Mouse (Mus musculus): Measurements from ENCODE around the gene Micall1. TPM values are rescaled to one million over a fixed set of nuclear protein-coding genes. Genes with fewer than 3 reads are reported as not detected.

The Micall1 gene
- polyA plus RNA-seq (2012; rRNA removed) = 63.5 and 79.4 TPM in 2 replicates

GRCm38 (mm10) chr15:79108421-79109320 is at the start of gene Micall1:
Micall1 (plus strand) TSS chr15:79108898.
- DNase-seq (ENCODE audit: low spot score) = peak; percentile 90

- DNase-seq (ENCODE audit: low spot score) = no peak
Measured at GRCm38 (mm10) chr15:79060887-79061565, 47.7 kb upstream of the Micall1 start.

- peak; percentile 90 for DNase-seq (ENCODE audit: low spot score)
Measured at GRCm38 (mm10) chr15:79062376-79063159, 46.1 kb upstream of the Micall1 start, which contains the start of gene Ankrd54. Ankrd54 (minus strand) TSS chr15:79062893.

- DNase-seq (ENCODE audit: low spot score) = no peak
Measured at GRCm38 (mm10) chr15:79063160-79063740, 45.4 kb upstream of the Micall1 start.

- DNase-seq (ENCODE audit: low spot score) = no peak
Measured at GRCm38 (mm10) chr15:79065086-79065770, 43.5 kb upstream of the Micall1 start.

- no peak for DNase-seq (ENCODE audit: low spot score)
Measured at GRCm38 (mm10) chr15:79066276-79066675, 42.4 kb upstream of the Micall1 start.

GRCm38 (mm10) chr15:79067631-79068030 is 41.1 kb upstream of the Micall1 start:
- DNase-seq (ENCODE audit: low spot score) = no peak

- no peak for DNase-seq (ENCODE audit: low spot score)
Measured at GRCm38 (mm10) chr15:79068416-79068815, 40.3 kb upstream of the Micall1 start.

GRCm38 (mm10) chr15:79071117-79072039 is 37.3 kb upstream of the Micall1 start:
- DNase-seq (ENCODE audit: low spot score) = no peak

GRCm38 (mm10) chr15:79073752-79074151 is 34.9 kb upstream of the Micall1 start:
- no peak for DNase-seq (ENCODE audit: low spot score)

- no peak for DNase-seq (ENCODE audit: low spot score)
Measured at GRCm38 (mm10) chr15:79074446-79074845, 34.3 kb upstream of the Micall1 start.

GRCm38 (mm10) chr15:79074913-79075532 is 33.7 kb upstream of the Micall1 start, which contains the start of gene Eif3l:
Eif3l (plus strand) TSS chr15:79075179.
- DNase-seq (ENCODE audit: low spot score) = peak; percentile 75

GRCm38 (mm10) chr15:79075658-79076365 is 32.9 kb upstream of the Micall1 start:
- no peak for DNase-seq (ENCODE audit: low spot score)

- no peak for DNase-seq (ENCODE audit: low spot score)
Measured at GRCm38 (mm10) chr15:79079567-79079966, 29.1 kb upstream of the Micall1 start.

GRCm38 (mm10) chr15:79092284-79092683 is 16.4 kb upstream of the Micall1 start:
- no peak for DNase-seq (ENCODE audit: low spot score)

- no peak for DNase-seq (ENCODE audit: low spot score)
Measured at GRCm38 (mm10) chr15:79093083-79093839, 15.4 kb upstream of the Micall1 start.

- DNase-seq (ENCODE audit: low spot score) = no peak
Measured at GRCm38 (mm10) chr15:79095483-79095882, 13.2 kb upstream of the Micall1 start.

- DNase-seq (ENCODE audit: low spot score) = no peak
Measured at GRCm38 (mm10) chr15:79096556-79096955, 12.1 kb upstream of the Micall1 start.

Data from urinary bladder, adult 2 months (tissue).